Mouse (Mus musculus): ENCODE data around the gene Cog5.

GRCm38 (mm10) chr12:31937613-31938012 is 282.9 kb downstream of the Cog5 start:
- no peak for TF ChIP-seq CTCF (IDR thresholded peaks at IDR 0.05; ENCODE audit: control insufficient read depth, insufficient read depth, low read length)
- TF ChIP-seq POLR2A (IDR thresholded peaks at IDR 0.05; ENCODE audit: borderline replicate concordance, control insufficient read depth, low read depth, low read length), result no peak

All from bone marrow, adult 2 months (tissue).